ENCODE assay signal across 22 mouse cellular contexts in genomic region chr4:138066421-138066820, GRCm38 (mm10).
DNase-seq lines count a peak whose midpoint lies in the region; ATAC-seq and TF ChIP-seq lines count a peak whose summit lies in the region.
"Had no signal": no experiment of that assay in that cellular context is flagged by ENCODE, and none has a peak within 500 bp of the region (broad histone marks: within the 10 kb centered on the region; RNA-seq: fewer than 3 reads in every experiment).

No protein-coding gene starts in this region.

- intact Hi-C loops in gastrocnemius, adult 2 months (cut with DNase I), result no loop called here

- peaks cover 32% of the 10 kb centered on the region for H3K4me1 ChIP-seq in bone marrow macrophage, adult 2 months (ENCODE audit: control insufficient read depth, insufficient read depth, low read length)
- H3K4me1 ChIP-seq in liver, embryonic 15.5 days (replicated peaks), result peaks cover 34% of the 10 kb centered on the region

- peak overlapping the region; percentile 43 for H3K4me3 ChIP-seq in gastrocnemius, adult 2 months
- H3K4me3 ChIP-seq in layer of hippocampus, adult 2 months, result no peak overlapping the region
- H3K4me3 ChIP-seq in bone marrow macrophage, adult 2 months (ENCODE audit: insufficient read depth, low read length), result no peak overlapping the region
- no peak overlapping the region for H3K4me3 ChIP-seq in liver, embryonic 15.5 days (replicated peaks)
- H3K4me3 ChIP-seq: stomach, embryonic 15.5 days had no signal

- ATAC-seq in liver, embryonic 15.5 days (ENCODE audit: insufficient read depth), result no peak
- ATAC-seq: CD4-positive, CD25-positive, alpha-beta regulatory T cell, adult 4 months; forebrain, embryonic 14.5 days had no signal

- H3K4me2 ChIP-seq in liver, embryonic 15.5 days, result no peak overlapping the region; the same call in 1 of the 2 replicates
- H3K4me2 ChIP-seq: hindbrain, embryonic 14.5 days; midbrain, embryonic 11.5 days; stomach, embryonic 15.5 days had no signal

- no peaks in the 10 kb centered on the region for H3K27me3 ChIP-seq in liver, embryonic 15.5 days
- H3K27me3 ChIP-seq: stomach, embryonic 15.5 days had no signal

- no peak for TF ChIP-seq CTCF in gastrocnemius, adult 2 months (IDR thresholded peaks at IDR 0.05)
- no peak for TF ChIP-seq CTCF in layer of hippocampus, adult 2 months (conservative IDR thresholded peaks at IDR 0.05)
- no peak for TF ChIP-seq CTCF in bone marrow macrophage, adult 2 months (IDR thresholded peaks at IDR 0.05; ENCODE audit: low read depth, low read length)

- no peaks in the 10 kb centered on the region for H3K9me3 ChIP-seq in liver, embryonic 15.5 days (replicated peaks)
- H3K9me3 ChIP-seq: stomach, embryonic 15.5 days had no signal

- peaks cover 11% of the 10 kb centered on the region for H3K36me3 ChIP-seq in liver, embryonic 15.5 days (replicated peaks)

- no peak for TF ChIP-seq POLR2A in bone marrow macrophage, adult 2 months (IDR thresholded peaks at IDR 0.05; ENCODE audit: borderline replicate concordance, low read depth, low read length)

- DNase-seq in gastrocnemius, adult 2 months, result no peak
- no peak for DNase-seq in gastrocnemius, postnatal 4 days (ENCODE audit: low spot score in 2 of 2)
- no peak for DNase-seq in layer of hippocampus, adult 2 months (ENCODE audit: low spot score in 2 of 2)
- DNase-seq in layer of hippocampus, adult 9-10 months (ENCODE audit: low spot score), result no peak
- DNase-seq in right cerebral cortex, postnatal 10 days (ENCODE audit: low spot score in 2 of 2), result no peak
- no peak for DNase-seq in embryo, embryonic 10.5 days (ENCODE audit: low spot score)
- DNase-seq: adrenal gland, postnatal 14 days; cerebellum, adult 11-12 months; cerebellum, postnatal 36 days; gastrocnemius, postnatal 10 days; kidney, postnatal 10 days; layer of hippocampus, postnatal 36 days; lung, postnatal 10 days; right cerebral cortex, postnatal 4 days; thymus, postnatal 25 days had no signal

- H3K9ac ChIP-seq in liver, embryonic 15.5 days, result no peak overlapping the region
- H3K9ac ChIP-seq: hindbrain, embryonic 14.5 days; stomach, embryonic 15.5 days had no signal

- peak overlapping the region; percentile 90 for H3K27ac ChIP-seq in gastrocnemius, adult 2 months
- H3K27ac ChIP-seq in layer of hippocampus, adult 2 months, result peak overlapping the region; percentile 52
- peak overlapping the region; percentile 19; the same call in 1 of the 2 replicates for H3K27ac ChIP-seq in bone marrow macrophage, adult 2 months (ENCODE audit: insufficient read depth, low read depth, low read length)
- H3K27ac ChIP-seq in liver, embryonic 15.5 days (replicated peaks), result peak overlapping the region; percentile 65
- H3K27ac ChIP-seq: hindbrain, embryonic 14.5 days; stomach, embryonic 15.5 days had no signal

- 76% methylated on average over 7 of the region's 7 CpGs for WGBS in liver, embryonic 15.5 days (ENCODE audit: insufficient replicate concordance)

Comparison
In these comparisons a context has a peak if more than half of its experiments do, and no peak if none do; other contexts are left out.
1. H3K27ac ChIP-seq: peak in every context shown above with its lines; median percentile 90 in gastrocnemius, adult 2 months; 65 in liver, embryonic 15.5 days; 52 in layer of hippocampus, adult 2 months; 19 in bone marrow macrophage, adult 2 months.